Mouse (Mus musculus) kidney, adult 18-20 months (tissue): Measurements from ENCODE around the gene Slc44a3.

Source experiments
- DNase-seq: peaks from one replicate; pipeline ENCODE4 v3.0.0; 2021

The Slc44a3 gene

GRCm38 (mm10) chr3:121532176-121532575 lies at the start of gene Slc44a3:
TSS of gene Slc44a3 (minus strand) at chr3:121532404.
- peak; percentile 72 for DNase-seq

GRCm38 (mm10) chr3:121579880-121580549 lies 47.8 kb upstream of the Slc44a3 start:
- DNase-seq = no peak

GRCm38 (mm10) chr3:121579402-121579801 lies 47.2 kb upstream of the Slc44a3 start:
- no peak for DNase-seq

DNA sequence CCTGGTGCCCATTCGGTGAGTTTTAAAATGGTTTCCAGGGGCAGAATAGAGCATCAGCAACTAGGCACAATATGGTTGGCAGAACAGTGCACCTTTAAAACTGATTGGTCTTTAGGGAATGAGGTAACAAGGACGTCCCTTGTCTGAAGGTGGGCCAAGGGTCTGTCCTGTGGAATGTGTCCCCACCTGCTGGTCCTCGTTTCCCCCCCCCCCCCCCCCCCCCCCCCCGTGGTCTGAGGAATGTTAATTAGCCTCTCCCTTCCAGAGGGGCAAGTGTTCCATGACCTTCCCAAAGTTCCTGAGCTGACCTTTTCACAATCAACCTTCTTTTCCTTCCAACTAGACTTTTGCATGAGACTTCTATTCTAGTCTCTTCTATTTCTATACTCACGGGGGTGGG lies 46.5 kb upstream of the Slc44a3 start:
- DNase-seq = no peak

GRCm38 (mm10) chr3:121577641-121578040 lies 45.4 kb upstream of the Slc44a3 start:
- no peak for DNase-seq

GRCm38 (mm10) chr3:121577032-121577591 lies 44.9 kb upstream of the Slc44a3 start:
- DNase-seq = peak; percentile 32

- DNase-seq = no peak
Measured at GRCm38 (mm10) chr3:121576367-121576766, 44.2 kb upstream of the Slc44a3 start.

DNA sequence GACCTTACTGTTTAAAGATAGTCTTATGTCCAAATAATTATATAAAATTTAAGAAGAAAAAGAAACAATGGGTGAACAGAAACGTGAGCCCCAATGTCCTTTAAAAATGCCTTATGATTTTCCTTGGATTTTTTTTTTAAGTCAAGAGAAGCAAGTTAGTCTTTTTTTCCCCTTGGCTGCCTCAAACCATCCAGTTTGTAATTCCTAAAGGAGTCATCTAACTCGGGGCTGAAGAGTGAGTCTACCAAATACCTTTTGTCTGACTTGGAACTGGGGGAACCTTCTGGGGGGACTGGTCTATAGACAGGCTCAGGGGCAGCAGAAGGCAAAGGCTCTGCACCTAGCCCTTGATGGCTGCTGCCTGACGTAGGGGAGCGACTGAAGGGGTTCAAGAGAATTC lies 42.2 kb upstream of the Slc44a3 start:
- no peak for DNase-seq

DNA sequence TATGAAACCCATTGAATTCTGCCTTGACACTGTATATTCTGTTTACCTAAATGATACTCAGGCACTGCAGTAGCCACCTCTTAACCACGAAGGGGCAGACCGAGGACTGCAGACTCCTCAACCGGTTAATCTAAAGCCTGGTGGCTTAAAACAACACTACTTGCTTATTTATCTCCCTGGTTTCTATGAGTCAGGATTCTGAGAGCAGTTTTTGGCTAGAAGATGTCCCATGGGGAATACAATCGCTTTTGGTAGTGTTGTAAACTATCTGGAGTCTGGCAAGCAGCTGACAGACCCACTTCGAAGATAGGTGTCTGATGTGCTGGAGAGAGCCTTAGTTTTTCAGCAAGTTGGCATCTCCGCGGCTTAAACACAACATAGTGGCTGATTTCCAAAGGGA lies 41.7 kb upstream of the Slc44a3 start:
- DNase-seq = no peak

DNA sequence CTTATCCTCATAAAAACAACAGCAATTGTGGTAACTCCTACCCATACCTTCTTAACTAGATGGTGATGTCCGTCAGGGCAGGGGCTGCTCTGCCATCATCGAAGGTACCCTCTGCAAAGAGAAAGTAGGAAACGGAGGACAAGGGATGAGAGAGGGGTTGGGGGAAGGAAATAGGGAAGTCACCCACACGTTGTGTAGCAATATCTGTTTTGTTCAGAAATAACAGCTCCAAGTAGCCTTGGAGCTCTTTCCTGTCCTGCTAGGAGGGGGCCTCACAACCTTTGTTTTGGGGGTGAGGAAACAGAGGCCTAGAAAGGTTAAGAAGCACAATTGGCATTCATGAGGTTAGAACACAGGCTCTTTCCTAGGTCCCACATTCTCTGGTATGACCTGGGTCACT lies 39.3 kb upstream of the Slc44a3 start:
- no peak for DNase-seq

GRCm38 (mm10) chr3:121570623-121571022 lies 38.4 kb upstream of the Slc44a3 start:
- no peak for DNase-seq

GRCm38 (mm10) chr3:121569767-121570166 lies 37.6 kb upstream of the Slc44a3 start:
- no peak for DNase-seq

- no peak for DNase-seq
Measured at GRCm38 (mm10) chr3:121569004-121569403, 36.8 kb upstream of the Slc44a3 start.

DNA sequence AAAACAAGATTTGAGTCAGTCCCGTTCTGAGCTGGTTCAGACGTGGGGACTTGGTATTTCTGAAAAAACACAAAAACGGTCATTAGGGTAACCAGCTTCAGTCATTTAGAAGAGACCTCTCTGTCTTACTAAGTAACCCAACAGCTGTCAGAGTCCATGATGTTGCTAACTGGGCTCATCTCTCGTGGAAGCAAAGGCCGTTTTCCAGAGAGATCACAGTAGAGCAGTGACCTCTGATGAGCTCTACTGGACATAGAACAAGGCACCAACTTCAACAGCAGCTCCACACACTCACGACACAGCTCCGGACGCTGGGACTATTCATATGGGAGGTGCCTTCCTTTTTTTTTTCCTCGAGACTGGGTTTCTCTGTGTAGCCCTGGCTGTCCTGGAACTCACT lies 35.7 kb upstream of the Slc44a3 start:
- DNase-seq = no peak

DNA sequence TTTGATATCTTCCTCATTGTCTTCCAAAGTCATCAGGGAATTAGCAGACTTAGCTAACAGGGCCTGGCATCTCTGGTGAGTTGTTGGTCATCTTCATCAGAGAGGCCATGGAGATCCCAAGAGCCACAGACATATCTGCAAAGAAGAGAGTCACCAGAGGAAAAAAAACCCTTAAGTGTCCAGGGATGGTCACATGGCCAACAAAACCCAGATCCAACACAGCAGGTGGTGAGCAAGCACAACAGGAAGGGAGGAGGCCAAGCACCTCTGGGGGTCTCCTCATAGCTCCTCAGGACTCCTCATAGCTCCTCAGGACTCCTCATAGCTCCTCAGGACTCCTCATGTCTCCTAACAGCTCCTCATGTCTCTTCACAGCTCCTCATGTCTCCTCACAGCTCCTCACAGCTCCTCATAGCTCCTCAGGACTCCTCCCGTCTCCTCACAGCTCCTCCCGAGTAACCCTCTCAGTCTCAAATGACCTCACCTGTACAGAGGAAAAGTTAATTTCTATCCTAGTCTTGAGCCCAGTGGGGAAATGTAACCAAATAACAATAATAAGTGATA lies 35.2 kb upstream of the Slc44a3 start:
- DNase-seq = no peak

DNA sequence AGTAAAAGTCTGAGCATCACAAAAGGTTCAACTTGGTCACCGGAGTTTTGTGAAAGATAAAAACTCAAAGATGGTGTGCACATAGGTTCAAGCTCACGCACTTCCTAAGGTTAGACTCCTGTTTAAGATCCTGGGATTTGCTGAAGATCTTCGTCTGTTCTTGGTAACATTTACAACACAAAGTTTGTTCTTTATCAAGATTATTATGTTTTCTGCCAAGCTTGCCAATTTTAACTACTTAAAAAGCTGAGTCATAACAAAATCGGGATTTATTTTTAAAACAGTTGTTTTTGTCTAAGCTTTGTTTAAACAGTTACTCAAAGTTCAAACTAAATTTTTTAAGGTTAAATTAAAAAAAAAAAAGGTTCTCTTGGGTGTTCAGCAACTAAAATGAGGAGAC lies 34.7 kb upstream of the Slc44a3 start:
- no peak for DNase-seq

GRCm38 (mm10) chr3:121561803-121562202 lies 29.6 kb upstream of the Slc44a3 start:
- no peak for DNase-seq

GRCm38 (mm10) chr3:121560115-121560865 lies 28.1 kb upstream of the Slc44a3 start:
- no peak for DNase-seq

DNA sequence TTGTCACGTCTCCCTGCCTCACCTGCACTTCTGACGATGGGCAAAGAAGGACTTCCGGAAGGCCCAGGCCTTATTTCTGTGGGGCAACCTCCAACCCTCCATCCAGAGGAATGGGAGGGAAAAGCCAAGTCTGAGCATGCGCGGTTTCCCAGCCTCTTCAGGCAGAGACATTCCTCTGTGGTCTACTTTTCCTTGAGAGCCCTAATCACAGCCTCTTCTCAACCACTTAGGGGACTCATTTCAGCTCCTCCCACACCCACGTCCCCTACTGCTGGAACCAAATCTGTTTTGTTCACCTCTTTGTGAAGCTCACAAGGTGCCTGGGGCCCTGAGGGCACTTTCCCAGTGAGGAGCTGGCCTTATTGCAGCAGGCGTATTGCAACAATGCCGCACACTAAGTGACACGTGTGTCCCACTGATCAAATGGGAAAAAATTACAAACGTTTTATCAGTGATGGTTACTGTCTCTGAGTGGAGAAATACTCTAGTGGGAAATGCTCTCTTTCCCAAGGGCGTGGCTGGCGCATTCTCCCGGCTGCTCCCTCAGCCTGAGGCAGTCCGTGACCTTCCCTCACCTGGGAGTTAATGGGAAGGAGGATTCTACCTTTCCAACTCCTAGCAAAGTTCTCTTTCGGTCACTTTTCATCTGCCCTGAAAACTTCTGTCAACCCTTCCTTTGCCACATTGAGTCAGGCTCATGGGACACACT lies 27.4 kb upstream of the Slc44a3 start:
- no peak for DNase-seq

GRCm38 (mm10) chr3:121558861-121559260 lies 26.7 kb upstream of the Slc44a3 start:
- no peak for DNase-seq

DNA sequence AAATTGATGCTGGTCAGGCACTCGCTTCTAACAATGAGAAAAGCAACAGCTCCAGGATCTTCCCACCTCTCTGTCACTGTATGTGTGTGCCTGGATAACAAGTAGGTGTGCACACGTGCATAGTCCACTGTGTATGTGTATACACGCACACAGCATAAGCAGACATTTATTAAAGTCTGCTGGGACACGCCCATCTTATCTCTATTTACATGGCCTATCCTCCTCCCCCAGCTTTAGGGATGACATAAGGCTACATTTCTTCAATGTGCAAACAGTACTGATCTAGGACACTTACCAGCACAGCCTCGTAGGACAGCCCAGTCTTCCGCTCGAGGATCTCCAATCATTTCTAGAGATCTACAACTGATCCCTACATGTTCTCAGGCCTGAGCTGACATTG lies 24.1 kb upstream of the Slc44a3 start:
- DNase-seq = no peak

DNA sequence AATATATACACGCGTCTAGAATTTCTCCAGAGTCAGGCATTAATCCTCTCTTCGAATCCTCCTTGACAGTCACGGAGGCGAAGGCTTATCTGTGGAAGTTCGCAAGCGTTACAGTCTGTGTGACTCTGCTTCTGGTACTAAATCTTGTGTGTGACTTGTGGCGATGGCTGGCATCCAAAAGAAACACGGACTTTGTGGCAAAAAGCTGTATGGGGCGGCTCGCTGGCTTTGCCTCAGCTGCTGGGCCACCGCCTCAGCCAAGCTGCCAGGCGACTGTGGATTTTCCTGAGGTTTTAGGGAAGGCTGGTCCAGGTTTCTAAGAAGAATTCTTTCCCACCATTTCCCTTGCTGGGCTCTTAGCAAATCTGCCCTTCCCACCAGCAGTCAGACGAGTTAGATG lies 21.1 kb upstream of the Slc44a3 start:
- DNase-seq = peak; percentile 49

GRCm38 (mm10) chr3:121552723-121553122 lies 20.5 kb upstream of the Slc44a3 start:
- no peak for DNase-seq
